Mouse (Mus musculus) liver, adult 2 months (tissue): ENCODE measurements at regions not wholly inside any gene's neighbourhood (a gene's known extent, or its start where the extent isn't known, plus 50 kb on each side); places are given as distances from the start of the nearest gene placed in this dataset.

Experiments
- CTCF ChIP-seq: fragments of 200-500 bp; IDR thresholded peaks from 2 replicates; pipeline ENCODE4 v1.5.1; 2011; ENCODE audit warnings: low read depth, low read length, control low read depth
- POLR2A ChIP-seq: fragments of 200-500 bp; IDR thresholded peaks from 2 replicates; pipeline ENCODE4 v1.6.1; 2011; ENCODE audit warnings: low read length, control low read depth; ENCODE audit not compliant: insufficient read depth; ENCODE audit errors: extremely low read depth

- no peak for TF ChIP-seq CTCF
- TF ChIP-seq POLR2A: no peak
Measured at GRCm38 (mm10) chr17:93555872-93556271, 357.1 kb downstream of the Adcyap1 start.
